Mouse (Mus musculus) cortical plate, adult 2 months (tissue): ENCODE results near the gene Atf3. TPM values are rescaled to one million over a fixed set of nuclear protein-coding genes. Genes with fewer than 3 reads are reported as not detected.

Source experiments
- H3K27ac ChIP-seq: fragments of 200-500 bp; 2 replicates; pipeline ENCODE4 v1.5.1; 2012; ENCODE audit warnings: low read length, control low read depth, inconsistent platforms; ENCODE audit not compliant: insufficient read depth
- H3K4me1 ChIP-seq: fragments of 200-500 bp; 2 replicates; pipeline ENCODE4 v1.6.1; 2011; ENCODE audit warnings: low read length; ENCODE audit not compliant: control insufficient read depth, insufficient read depth
- H3K4me3 ChIP-seq: fragments of 200-500 bp; 2 replicates; pipeline ENCODE4 v1.5.1; 2011; ENCODE audit warnings: mild to moderate bottlenecking, low read length, control low read depth; ENCODE audit not compliant: insufficient read depth
- CTCF ChIP-seq: fragments of 200-500 bp; IDR thresholded peaks from 2 replicates; pipeline ENCODE4 v1.5.1; 2011; ENCODE audit warnings: mild to moderate bottlenecking, control low read depth, low read length; ENCODE audit not compliant: insufficient read depth; ENCODE audit errors: extremely low read depth
- POLR2A ChIP-seq: fragments of 200-500 bp; IDR thresholded peaks from 2 replicates; pipeline ENCODE4 v1.6.1; 2011; ENCODE audit warnings: mild to moderate bottlenecking, low read length, control low read depth; ENCODE audit not compliant: insufficient read depth; ENCODE audit errors: extremely low read depth
- polyA plus RNA-seq: library from polyadenylated mRNA; depleted of rRNA; stranded (reverse); fragments of >200 nt; gene quantifications from 2 replicates; pipeline ENCODE4 v1.2.3, GENCODE M21; 2012

Gene Atf3
- polyA plus RNA-seq, 1 experiment = 0.73 TPM

GRCm38 (mm10) chr1:191215776-191216661, 1.8 kb downstream of the Atf3 start:
- Histone ChIP-seq H3K4me3 (no peak overlapping the region), H3K27ac (no peak overlapping the region), H3K4me1 (no peaks in the 10 kb centered on the region)
- TF ChIP-seq POLR2A (no peak), CTCF (no peak)

- no peaks in the 10 kb centered on the region for H3K4me1 ChIP-seq
- no peak overlapping the region for H3K4me3 ChIP-seq
- H3K27ac ChIP-seq = no peak overlapping the region
- no peak for TF ChIP-seq POLR2A
- TF ChIP-seq CTCF = no peak
Measured at GRCm38 (mm10) chr1:191211096-191211495, 6.7 kb downstream of the Atf3 start.

GRCm38 (mm10) chr1:191205791-191206190, 12.0 kb downstream of the Atf3 start:
- no peak for TF ChIP-seq CTCF
- H3K4me1 ChIP-seq = no peaks in the 10 kb centered on the region
- no peak overlapping the region for H3K4me3 ChIP-seq
- no peak overlapping the region for H3K27ac ChIP-seq

GRCm38 (mm10) chr1:191204876-191205275, 13.0 kb downstream of the Atf3 start:
- H3K27ac ChIP-seq = no peak overlapping the region
- H3K4me3 ChIP-seq = no peak overlapping the region
- no peak for TF ChIP-seq POLR2A
- no peak for TF ChIP-seq CTCF
- H3K4me1 ChIP-seq = no peaks in the 10 kb centered on the region

GRCm38 (mm10) chr1:191203496-191203895, 14.3 kb downstream of the Atf3 start:
- no peaks in the 10 kb centered on the region for H3K4me1 ChIP-seq
- no peak overlapping the region for H3K4me3 ChIP-seq
- no peak overlapping the region for H3K27ac ChIP-seq
- TF ChIP-seq CTCF (no peak), POLR2A (no peak)

- no peak overlapping the region for H3K4me3 ChIP-seq
- H3K27ac ChIP-seq = no peak overlapping the region
- no peaks in the 10 kb centered on the region for H3K4me1 ChIP-seq
- no peak for TF ChIP-seq POLR2A
- TF ChIP-seq CTCF = no peak
Measured at GRCm38 (mm10) chr1:191202208-191202952, 15.5 kb downstream of the Atf3 start.

- TF ChIP-seq POLR2A (no peak), CTCF (no peak)
- Histone ChIP-seq H3K4me3 (no peak overlapping the region), H3K27ac (no peak overlapping the region), H3K4me1 (no peaks in the 10 kb centered on the region)
Measured at GRCm38 (mm10) chr1:191200816-191201602, 16.8 kb downstream of the Atf3 start.

GRCm38 (mm10) chr1:191197916-191198315, 19.9 kb downstream of the Atf3 start:
- H3K4me1 ChIP-seq = no peaks in the 10 kb centered on the region
- no peak overlapping the region for H3K4me3 ChIP-seq
- no peak for TF ChIP-seq CTCF
- no peak for TF ChIP-seq POLR2A
- no peak overlapping the region for H3K27ac ChIP-seq

- TF ChIP-seq POLR2A = no peak
- TF ChIP-seq CTCF = no peak
- no peak overlapping the region for H3K27ac ChIP-seq
- no peak overlapping the region for H3K4me3 ChIP-seq
- no peaks in the 10 kb centered on the region for H3K4me1 ChIP-seq
Measured at GRCm38 (mm10) chr1:191196016-191196415, 21.8 kb downstream of the Atf3 start.
